Mouse (Mus musculus): Measurements from ENCODE around the gene Olfr954.
A peak's percentile ranks its signal among the peaks of the same experiment; 100 is the strongest.

Olfr954 gene

GRCm38 (mm10) chr9:39456401-39456800, at the start of gene Olfr954:
Gene Olfr954, plus strand, starts transcription at chr9:39456701.
- DNase-seq (ENCODE audit: extremely low spot score, low spot score): no peak

GRCm38 (mm10) chr9:39427048-39427447, 29.5 kb upstream of the Olfr954 start, which contains the start of gene Olfr952:
Gene Olfr952, minus strand, starts transcription at chr9:39427148.
- no peak for DNase-seq (ENCODE audit: extremely low spot score, low spot score)

GRCm38 (mm10) chr9:39471844-39472243, 15.3 kb downstream of the Olfr954 start, which contains the start of gene Olfr955:
Gene Olfr955, minus strand, starts transcription at chr9:39471944.
- no peak for DNase-seq (ENCODE audit: extremely low spot score, low spot score)

- no peak for DNase-seq (ENCODE audit: extremely low spot score, low spot score)
Observed at GRCm38 (mm10) chr9:39493895-39494294, 37.4 kb downstream of the Olfr954 start, which contains the start of gene Olfr44. Gene Olfr44, minus strand, starts transcription at chr9:39493995.

GRCm38 (mm10) chr9:39508998-39509397, 52.5 kb downstream of the Olfr954 start:
- peak; percentile 41 for DNase-seq (ENCODE audit: extremely low spot score, low spot score)

- no peak for DNase-seq (ENCODE audit: extremely low spot score, low spot score)
Observed at GRCm38 (mm10) chr9:39509412-39509811, 52.9 kb downstream of the Olfr954 start.
